Mouse (Mus musculus) midbrain, embryonic 12.5 days (tissue): ENCODE measurements around the gene Zdhhc1. TPM values are rescaled to one million over a fixed set of nuclear protein-coding genes. Genes with fewer than 3 reads are reported as not detected.

ENCODE experiments used
- ATAC-seq: fragments of 200-750 bp; cut with Nextera tagmentation; 2 replicates; pipeline ENCODE4 v1.8.0; 2017; ENCODE audit warnings: low read depth, moderate TSS enrichment, moderate library complexity; ENCODE audit not compliant: low FRiP score
- H3K27ac ChIP-seq: fragments of 300-500 bp; sonication (generic); replicated peaks from 2 replicates; pipeline ENCODE4 v1.5.1; 2016; ENCODE audit warnings: mild to moderate bottlenecking
- H3K27me3 ChIP-seq: fragments of 300-500 bp; sonication (generic); 2 replicates; pipeline ENCODE4 v1.6.1; 2016; ENCODE audit warnings: mild to moderate bottlenecking
- H3K36me3 ChIP-seq: fragments of 300-500 bp; sonication (generic); 2 replicates; pipeline ENCODE4 v1.6.1; 2016
- H3K4me1 ChIP-seq: fragments of 300-500 bp; sonication (generic); 2 replicates; pipeline ENCODE4 v1.6.1; 2016
- H3K4me2 ChIP-seq: fragments of 300-500 bp; sonication (generic); replicated peaks from 2 replicates; pipeline ENCODE4 v1.6.1; 2016; ENCODE audit warnings: mild to moderate bottlenecking, moderate library complexity
- H3K4me3 ChIP-seq: fragments of 300-500 bp; sonication (generic); 2 replicates; pipeline ENCODE4 v1.5.1; 2016; ENCODE audit warnings: mild to moderate bottlenecking
- H3K9ac ChIP-seq: fragments of 300-500 bp; sonication (generic); replicated peaks from 2 replicates; pipeline ENCODE4 v1.6.1; 2016; ENCODE audit warnings: mild to moderate bottlenecking, moderate library complexity
- H3K9me3 ChIP-seq: fragments of 300-500 bp; sonication (generic); 2 replicates; pipeline ENCODE4 v1.6.1; 2016; ENCODE audit warnings: mild to moderate bottlenecking
- WGBS: fragments of 180-500 bp; shearing (Covaris S2); methylation state at CpG from one replicate; pipeline ENCODE4 v1.1.7; 2016; 5-methylcytosine and 5-hydroxymethylcytosine counted together
- polyA plus RNA-seq: library from polyadenylated mRNA; unstranded; fragments of >200 nt; fragmentation: Nextera tagmentation; extraction: Ambion mirVana; gene quantifications from 2 replicates; pipeline ENCODE4 v1.2.1, GENCODE M21; 2016

Gene Zdhhc1
- polyA plus RNA-seq, 1 experiment from 2014 or later = 30.9 TPM

GRCm38 (mm10) chr8:105475254-105475653 lies 21.4 kb downstream of the Zdhhc1 start:
- peaks cover 46% of the 10 kb centered on the region for H3K4me1 ChIP-seq
- H3K9me3 ChIP-seq = no peaks in the 10 kb centered on the region
- no peak overlapping the region for H3K9ac ChIP-seq

GRCm38 (mm10) chr8:105474680-105475079 lies 22.0 kb downstream of the Zdhhc1 start:
- peaks cover 34% of the 10 kb centered on the region for H3K27me3 ChIP-seq
- no peak for ATAC-seq

More at GRCm38 (mm10) chr8:105475254-105475653, 21.4 kb downstream of the Zdhhc1 start:
- Histone ChIP-seq H3K27me3 (peaks cover 34% of the 10 kb centered on the region), H3K36me3 (0 out of 2 replicates have a peak, but pooled peaks cover 3% of the 10 kb centered on the region), H3K4me3 (no peak overlapping the region), H3K4me2 (no peak overlapping the region), H3K27ac (no peak overlapping the region)
- no peak for ATAC-seq
- WGBS = 45% methylated on average over 4 of the region's 4 CpGs

GRCm38 (mm10) chr8:105473816-105474606 lies 22.7 kb downstream of the Zdhhc1 start:
- peak overlapping the region; percentile 44 for H3K27ac ChIP-seq
- peak overlapping the region; percentile 46; the same call in 1 of the 2 replicates for H3K9ac ChIP-seq
- WGBS = 27% methylated on average over 17 of the region's 17 CpGs
- no peak for ATAC-seq
- peak overlapping the region; percentile 19 for H3K4me2 ChIP-seq
- H3K4me3 ChIP-seq = no peak overlapping the region
- H3K9me3 ChIP-seq = no peaks in the 10 kb centered on the region
- H3K36me3 ChIP-seq = no peaks in the 10 kb centered on the region
- H3K4me1 ChIP-seq = peaks cover 58% of the 10 kb centered on the region
- H3K27me3 ChIP-seq = peaks cover 34% of the 10 kb centered on the region

More at GRCm38 (mm10) chr8:105474680-105475079, 22.0 kb downstream of the Zdhhc1 start:
- H3K9me3 ChIP-seq = no peaks in the 10 kb centered on the region
- peak overlapping the region; percentile 19 for H3K4me2 ChIP-seq
- peak overlapping the region; percentile 46; the same call in 1 of the 2 replicates for H3K9ac ChIP-seq
- peaks cover 51% of the 10 kb centered on the region for H3K4me1 ChIP-seq
- 0 out of 2 replicates have a peak, but pooled peaks cover 3% of the 10 kb centered on the region for H3K36me3 ChIP-seq
- no peak overlapping the region for H3K4me3 ChIP-seq
- H3K27ac ChIP-seq = peak overlapping the region; percentile 44
- WGBS = 39% methylated on average over 5 of the region's 5 CpGs

- H3K4me2 ChIP-seq = no peak overlapping the region
- 48% methylated on average over 9 of the region's 9 CpGs for WGBS
- H3K4me3 ChIP-seq = no peak overlapping the region
- no peak for ATAC-seq
- H3K27ac ChIP-seq = no peak overlapping the region
- H3K9ac ChIP-seq = no peak overlapping the region
- peaks cover 59% of the 10 kb centered on the region for H3K4me1 ChIP-seq
- no peaks in the 10 kb centered on the region for H3K9me3 ChIP-seq
- H3K27me3 ChIP-seq = peaks cover 34% of the 10 kb centered on the region
- H3K36me3 ChIP-seq = peaks cover under 1% of the 10 kb centered on the region
These were observed 23.7 kb downstream of the Zdhhc1 start for GRCm38 (mm10) chr8:105472983-105473382.

GRCm38 (mm10) chr8:105472414-105472932 lies 24.2 kb downstream of the Zdhhc1 start:
- Histone ChIP-seq H3K9me3 (no peaks in the 10 kb centered on the region), H3K4me1 (peaks cover 59% of the 10 kb centered on the region), H3K27ac (no peak overlapping the region), H3K9ac (no peak overlapping the region), H3K4me2 (0 out of 2 replicates have a peak overlapping the region, but pooled peaks have one; percentile 3), H3K36me3 (peaks cover 5% of the 10 kb centered on the region), H3K4me3 (no peak overlapping the region), H3K27me3 (peaks cover 34% of the 10 kb centered on the region)
- no peak for ATAC-seq
- WGBS = 15% methylated on average over 23 of the region's 23 CpGs

- H3K36me3 ChIP-seq = peaks cover 15% of the 10 kb centered on the region
- WGBS = 4% methylated on average over 25 of the region's 25 CpGs
- peak; percentile 94 for ATAC-seq
- H3K27ac ChIP-seq = peak within 1 kb of the TSS; percentile 80
- H3K4me1 ChIP-seq = peaks cover 59% of the 10 kb centered on the region
- H3K4me3 ChIP-seq = peak within 1 kb of the TSS; percentile 45
- peak within 1 kb of the TSS; percentile 64 for H3K4me2 ChIP-seq
- H3K9me3 ChIP-seq = no peaks in the 10 kb centered on the region
- peak within 1 kb of the TSS; percentile 61 for H3K9ac ChIP-seq
- H3K27me3 ChIP-seq = peaks cover 34% of the 10 kb centered on the region
These were observed 25.2 kb downstream of the Zdhhc1 start, which contains the start of gene Tppp3 for GRCm38 (mm10) chr8:105471314-105472015. Gene Tppp3, minus strand, starts transcription at chr8:105471526.

GRCm38 (mm10) chr8:105470681-105471313 lies 25.9 kb downstream of the Zdhhc1 start:
- Histone ChIP-seq H3K4me1 (peaks cover 59% of the 10 kb centered on the region), H3K27ac (peak overlapping the region; percentile 80), H3K36me3 (peaks cover 18% of the 10 kb centered on the region), H3K9ac (peak overlapping the region; percentile 61), H3K4me3 (peak overlapping the region; percentile 45), H3K27me3 (peaks cover 30% of the 10 kb centered on the region), H3K4me2 (peak overlapping the region; percentile 64), H3K9me3 (no peaks in the 10 kb centered on the region)
- no peak for ATAC-seq
- 20% methylated on average over 11 of the region's 11 CpGs for WGBS

GRCm38 (mm10) chr8:105470262-105470661 lies 26.4 kb downstream of the Zdhhc1 start:
- Histone ChIP-seq H3K36me3 (peaks cover 18% of the 10 kb centered on the region), H3K4me1 (peaks cover 54% of the 10 kb centered on the region), H3K4me2 (peak overlapping the region; percentile 64), H3K9me3 (no peaks in the 10 kb centered on the region), H3K4me3 (peak overlapping the region; percentile 45), H3K27me3 (peaks cover 26% of the 10 kb centered on the region), H3K27ac (peak overlapping the region; percentile 80), H3K9ac (peak overlapping the region; percentile 61)
- 72% methylated on average over 5 of the region's 5 CpGs for WGBS
- ATAC-seq = no peak

GRCm38 (mm10) chr8:105469816-105470215 lies 26.9 kb downstream of the Zdhhc1 start:
- Histone ChIP-seq H3K9ac (0 out of 2 replicates have a peak overlapping the region, but pooled peaks have one; percentile 61), H3K9me3 (no peaks in the 10 kb centered on the region), H3K27me3 (peaks cover 21% of the 10 kb centered on the region), H3K27ac (peak overlapping the region; percentile 80), H3K4me3 (peak overlapping the region; percentile 45), H3K4me2 (peak overlapping the region; percentile 64), H3K36me3 (peaks cover 18% of the 10 kb centered on the region), H3K4me1 (peaks cover 49% of the 10 kb centered on the region)
- ATAC-seq = no peak
- WGBS = 88% methylated on average over 5 of the region's 5 CpGs

GRCm38 (mm10) chr8:105469041-105469695 lies 27.5 kb downstream of the Zdhhc1 start:
- H3K4me1 ChIP-seq = peaks cover 48% of the 10 kb centered on the region
- H3K9ac ChIP-seq = no peak overlapping the region
- WGBS = 30% methylated on average over 6 of the region's 6 CpGs
- peaks cover 18% of the 10 kb centered on the region for H3K27me3 ChIP-seq
- peak overlapping the region; percentile 64 for H3K4me2 ChIP-seq
- H3K4me3 ChIP-seq = peak overlapping the region; percentile 45; the same call in 1 of the 2 replicates
- peaks cover 18% of the 10 kb centered on the region for H3K36me3 ChIP-seq
- peak overlapping the region; percentile 80 for H3K27ac ChIP-seq
- ATAC-seq = peak; percentile 50
- no peaks in the 10 kb centered on the region for H3K9me3 ChIP-seq
